Mouse (Mus musculus) urinary bladder, postnatal 36 days (tissue): ENCODE measurements around the gene Rbms1.

ENCODE experiments used
- DNase-seq, 2 experiments: peaks; one replicate each; pipeline ENCODE4 v3.0.0; 2022; ENCODE audit warnings: low spot score in 2 of 2, mixed read lengths in 1 of 2

The Rbms1 gene

GRCm38 (mm10) chr2:60879141-60879818, 83.7 kb downstream of the Rbms1 start:
- DNase-seq: no peak

GRCm38 (mm10) chr2:60877543-60878386, 85.2 kb downstream of the Rbms1 start:
- no peak for DNase-seq

GRCm38 (mm10) chr2:60876891-60877290, 86.1 kb downstream of the Rbms1 start:
- DNase-seq: no peak

GRCm38 (mm10) chr2:60872095-60872811, 90.7 kb downstream of the Rbms1 start:
- no peak for DNase-seq

GRCm38 (mm10) chr2:60871001-60871400, 92.0 kb downstream of the Rbms1 start:
- no peak for DNase-seq

- no peak for DNase-seq
Observed at GRCm38 (mm10) chr2:60870450-60870849, 92.5 kb downstream of the Rbms1 start.

- no peak for DNase-seq
Observed at GRCm38 (mm10) chr2:60869001-60869743, 93.8 kb downstream of the Rbms1 start.

- DNase-seq: no peak
Observed at GRCm38 (mm10) chr2:60868060-60868662, 94.8 kb downstream of the Rbms1 start.

- no peak for DNase-seq
Observed at GRCm38 (mm10) chr2:60867304-60867703, 95.7 kb downstream of the Rbms1 start.

- DNase-seq: no peak
Observed at GRCm38 (mm10) chr2:60865869-60866268, 97.1 kb downstream of the Rbms1 start.

- no peak for DNase-seq
Observed at GRCm38 (mm10) chr2:60864977-60865376, 98.0 kb downstream of the Rbms1 start.

- no peak for DNase-seq
Observed at GRCm38 (mm10) chr2:60864256-60864795, 98.7 kb downstream of the Rbms1 start.

GRCm38 (mm10) chr2:60863827-60864226, 99.2 kb downstream of the Rbms1 start:
- no peak for DNase-seq

GRCm38 (mm10) chr2:60862913-60863711, 99.9 kb downstream of the Rbms1 start:
- no peak for DNase-seq

GRCm38 (mm10) chr2:60858116-60858515, 104.9 kb downstream of the Rbms1 start:
- DNase-seq: no peak

- no peak for DNase-seq
Observed at GRCm38 (mm10) chr2:60856097-60856496, 106.9 kb downstream of the Rbms1 start.

- peak; percentile 41 to 56 for DNase-seq
Observed at GRCm38 (mm10) chr2:60855006-60855405, 108.0 kb downstream of the Rbms1 start.

GRCm38 (mm10) chr2:60851898-60852297, 111.1 kb downstream of the Rbms1 start:
- DNase-seq: no peak

GRCm38 (mm10) chr2:60851057-60851718, 111.8 kb downstream of the Rbms1 start:
- DNase-seq: no peak

GRCm38 (mm10) chr2:60848478-60848877, 114.5 kb downstream of the Rbms1 start:
- DNase-seq: no peak
